Mouse (Mus musculus) adrenal gland, postnatal 36 days (tissue): Measurements from ENCODE around the gene Tbc1d14. TPM values are rescaled to one million over a fixed set of nuclear protein-coding genes. Genes with fewer than 3 reads are reported as not detected.

Source experiments
- DNase-seq, 2 experiments: peaks; one replicate each; pipeline ENCODE4 v3.0.0; 2021; ENCODE audit warnings: mixed read lengths in 1 of 2
- total RNA-seq, 2 experiments: library from RNA; stranded (reverse); gene quantifications; 2 replicates each; pipeline ENCODE4 v1.2.3; 2021

The Tbc1d14 gene
- total RNA-seq, 2 experiments from 2014 or later = 41.5 to 44.9 TPM

DNA sequence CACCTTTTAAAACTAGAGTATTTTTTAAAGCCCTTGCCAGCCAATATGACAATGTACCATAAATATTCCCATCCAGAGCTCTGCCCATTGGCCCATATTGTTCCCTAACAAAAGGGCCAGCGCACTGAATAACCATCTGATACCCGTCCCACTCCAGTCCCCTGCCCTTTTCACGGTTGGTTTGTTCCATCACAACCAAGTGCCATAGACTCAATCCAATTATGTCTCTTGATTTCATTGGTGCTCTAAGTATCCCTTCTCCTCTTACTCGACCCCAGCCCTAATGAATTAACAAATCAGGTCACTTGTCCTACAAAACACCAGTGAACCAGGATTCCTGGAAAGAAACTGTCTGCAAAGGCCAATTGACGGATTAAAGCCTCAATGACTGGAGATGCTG lies 129.7 kb downstream of the Tbc1d14 start:
- DNase-seq = no peak

DNA sequence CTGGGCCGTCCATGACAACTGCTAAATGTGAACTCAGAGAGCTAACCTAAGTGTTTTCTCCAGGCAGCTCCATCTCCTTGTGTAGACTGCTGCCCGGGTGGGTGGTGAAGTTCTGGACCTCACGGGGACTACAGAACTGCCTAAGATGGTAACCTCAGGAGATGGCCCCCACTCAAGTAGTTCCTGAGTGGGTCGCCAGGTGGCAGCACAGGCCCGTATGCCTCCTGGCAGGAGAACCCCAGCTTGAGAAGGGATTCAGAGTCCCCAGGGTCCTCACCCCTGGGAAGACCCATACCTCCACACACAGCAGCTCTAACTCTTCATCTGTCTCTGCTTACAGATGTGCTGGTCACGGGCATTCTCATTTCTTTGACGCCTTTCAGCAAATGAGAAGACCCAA lies 130.3 kb downstream of the Tbc1d14 start:
- peak; percentile 86 to 90 for DNase-seq

DNA sequence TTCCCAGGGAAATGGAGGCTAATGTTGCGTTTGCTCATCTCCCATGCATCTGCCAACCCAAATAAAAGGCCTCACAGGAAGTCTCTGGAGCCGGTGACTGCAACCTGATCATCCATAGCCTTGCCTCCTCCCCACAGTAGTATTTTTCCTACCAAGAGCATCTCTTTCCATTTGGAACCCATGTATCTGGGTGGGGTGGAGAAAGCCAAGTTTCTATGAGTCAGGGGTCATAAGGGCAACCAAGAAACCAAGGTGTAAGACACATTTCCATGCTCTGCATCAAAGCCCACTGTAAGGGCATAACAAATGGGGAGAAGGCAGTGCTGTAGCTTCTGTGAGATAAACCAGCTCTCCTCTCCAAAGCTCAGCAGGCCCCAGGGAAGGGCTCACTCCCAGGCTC lies 131.8 kb downstream of the Tbc1d14 start:
- DNase-seq = no peak

DNA sequence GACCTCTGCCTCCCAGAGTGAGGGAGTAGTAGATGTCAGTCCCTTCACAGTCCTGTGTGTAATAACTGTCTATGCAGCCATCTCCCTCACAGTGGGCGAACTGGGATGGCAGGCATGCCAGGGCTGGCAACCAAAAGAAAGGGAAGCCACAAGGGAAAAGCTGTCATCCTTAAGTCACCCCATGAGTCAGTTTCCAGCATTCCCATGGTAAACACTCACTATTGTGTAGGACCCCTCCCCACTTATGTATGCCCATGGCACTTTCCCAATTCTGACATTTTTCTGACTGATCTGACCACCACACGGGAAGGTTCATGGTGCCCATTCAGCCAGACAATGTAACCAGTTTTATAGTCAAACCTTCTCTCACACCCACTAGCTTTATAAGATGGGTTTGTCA lies 132.4 kb downstream of the Tbc1d14 start:
- DNase-seq = no peak

DNA sequence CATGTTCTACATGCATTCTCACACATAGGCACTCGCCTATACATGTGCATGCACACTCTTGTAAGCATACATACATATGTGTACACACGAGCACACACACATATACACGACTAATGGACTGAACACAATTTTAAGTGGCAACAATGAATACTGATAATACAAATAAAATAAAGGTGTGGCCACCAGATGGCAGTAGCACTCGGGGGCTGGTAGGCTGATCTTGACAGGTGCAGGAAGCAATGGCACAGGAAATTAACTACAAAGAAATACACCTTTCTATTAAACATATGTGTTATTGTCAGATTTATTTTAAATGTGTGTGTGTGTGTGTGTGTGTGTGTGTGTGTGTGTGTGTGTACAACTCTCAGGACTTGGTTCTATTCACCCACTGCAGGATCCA lies 134.2 kb downstream of the Tbc1d14 start:
- DNase-seq = peak; percentile 40 to 61

DNA sequence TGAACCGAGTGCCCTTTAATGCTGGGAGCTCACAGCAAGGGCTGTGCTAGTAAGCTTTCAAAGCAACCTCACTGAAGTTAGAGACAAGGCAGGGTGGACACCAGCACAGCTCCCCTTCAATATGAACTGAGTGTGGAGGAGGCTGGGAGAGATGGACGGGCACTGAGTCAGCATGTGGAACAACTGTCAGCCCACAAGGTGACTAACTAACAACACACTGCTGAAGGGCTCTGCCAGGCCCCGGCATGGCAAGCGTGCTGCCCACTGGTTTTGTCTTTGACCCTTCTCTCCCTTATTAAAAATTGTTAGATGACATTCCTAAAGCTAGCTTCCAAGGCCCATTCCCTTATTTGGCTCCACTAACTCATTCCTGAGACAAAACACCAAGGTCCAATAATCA lies 135.4 kb downstream of the Tbc1d14 start:
- DNase-seq = peak; percentile 59 to 61

DNA sequence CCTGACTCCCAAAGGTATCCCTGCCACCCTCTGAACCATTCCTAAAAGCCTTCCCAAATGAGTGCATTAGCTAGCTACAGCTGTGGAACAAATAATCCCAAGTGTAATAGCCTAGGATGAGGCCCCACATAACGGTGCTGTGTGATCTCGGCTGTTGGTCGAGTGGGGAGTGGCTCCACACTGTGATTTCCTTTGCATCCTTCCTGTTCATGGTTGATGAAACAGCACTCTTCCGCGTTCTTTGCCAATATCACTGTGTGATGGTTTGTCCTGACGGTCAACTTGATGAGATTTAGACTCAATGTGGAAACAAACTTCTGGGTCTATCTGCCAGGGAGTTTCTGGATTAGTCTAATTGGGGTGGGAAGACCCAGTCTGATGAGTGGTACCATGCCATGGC lies 140.3 kb downstream of the Tbc1d14 start:
- no peak for DNase-seq

DNA sequence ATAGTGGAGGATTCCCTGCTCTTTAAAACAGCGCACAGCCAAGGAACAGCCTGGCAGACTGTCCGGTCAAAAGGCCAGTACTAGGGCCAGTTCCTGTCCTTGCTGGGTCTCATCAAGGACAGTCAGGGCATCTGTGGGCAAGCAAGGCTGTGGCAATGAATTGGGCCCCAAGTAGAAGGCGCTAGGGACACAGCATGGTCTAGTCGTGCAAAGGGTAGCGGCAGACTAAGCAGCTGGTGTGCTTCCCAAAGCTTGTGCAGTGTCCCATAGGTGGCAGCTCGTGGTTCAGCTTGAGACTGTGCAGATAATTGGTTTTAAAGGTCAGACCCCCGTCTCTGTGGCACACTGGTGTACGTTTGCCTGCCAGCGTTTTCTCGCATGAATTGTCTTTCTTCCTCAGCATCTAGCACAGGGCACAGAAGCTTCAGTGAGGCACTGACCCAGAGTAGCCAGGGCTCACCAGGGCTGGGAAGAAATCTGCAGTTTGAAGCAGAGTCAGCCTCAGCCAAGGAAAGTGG lies 141.1 kb downstream of the Tbc1d14 start:
- DNase-seq = peak in 1 of 2 experiments; percentile 31

DNA sequence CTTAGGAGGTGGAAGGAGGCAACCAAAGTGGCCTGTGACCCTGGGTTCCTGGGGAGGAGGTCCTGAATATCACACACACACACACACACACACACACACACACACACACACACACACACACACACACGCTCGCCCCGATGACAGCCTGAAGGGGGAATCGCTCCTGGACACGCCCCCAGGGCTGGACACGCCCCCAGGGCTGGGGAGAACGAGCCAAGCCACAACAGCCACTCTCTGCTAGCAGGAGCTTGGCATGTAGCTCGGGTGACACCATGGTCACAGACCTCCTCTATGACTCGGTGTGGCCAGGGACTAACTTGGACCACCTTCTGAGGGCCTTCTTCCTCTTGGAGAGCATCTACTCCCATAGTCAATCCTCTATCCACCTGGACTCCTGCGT lies 142.0 kb downstream of the Tbc1d14 start:
- DNase-seq = peak; percentile 58 to 66

DNA sequence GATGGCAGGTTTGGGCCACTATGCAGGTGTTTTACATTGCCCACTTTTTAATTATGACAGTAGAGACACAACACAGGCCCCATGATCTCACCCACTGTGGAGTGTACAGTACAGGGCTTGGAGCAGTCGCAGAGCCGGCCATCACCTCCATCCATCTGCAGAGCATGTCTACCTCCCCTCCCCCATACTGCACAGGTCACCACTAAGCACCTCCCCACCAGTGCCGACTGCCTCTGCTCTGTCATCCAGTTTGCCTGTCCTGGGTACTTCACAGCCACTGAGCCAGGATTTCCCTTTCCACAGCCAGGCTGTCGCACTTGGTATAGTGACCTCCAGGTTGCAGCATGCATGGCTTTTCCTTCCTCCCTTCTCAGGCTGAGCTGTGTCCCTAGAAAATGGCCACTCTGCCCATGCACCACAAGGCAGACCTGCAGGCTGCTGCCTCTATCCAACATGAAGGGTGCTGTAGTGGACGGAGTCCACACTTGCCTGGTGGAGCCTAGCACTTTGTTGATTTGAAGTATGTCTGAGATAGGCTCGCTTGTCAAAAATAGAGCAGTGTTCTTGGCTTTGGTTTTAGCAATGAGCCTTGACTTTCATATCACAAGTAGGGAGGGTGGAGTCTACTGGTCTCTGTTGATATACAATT lies 143.2 kb downstream of the Tbc1d14 start:
- peak in 1 of 2 experiments; percentile 25 for DNase-seq

DNA sequence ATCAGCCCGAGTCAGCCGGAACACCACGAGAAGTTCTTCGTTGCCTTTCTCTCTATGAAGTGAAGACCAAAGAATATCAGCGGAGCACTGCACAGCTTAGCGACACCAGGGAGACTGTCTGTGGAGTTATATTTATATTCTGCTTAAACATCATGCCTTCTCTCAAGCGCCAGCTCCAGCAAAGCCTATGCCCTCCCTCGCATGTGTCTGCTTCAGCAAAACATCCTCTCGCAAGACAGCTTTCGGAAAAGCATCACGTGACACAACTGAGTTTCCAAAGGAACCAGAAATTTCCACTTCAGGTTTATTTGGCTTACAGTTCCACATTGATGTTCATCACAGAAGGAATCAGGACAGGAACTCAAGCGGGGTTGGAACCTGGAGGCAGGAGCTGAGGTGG lies 145.2 kb downstream of the Tbc1d14 start:
- DNase-seq = no peak

DNA sequence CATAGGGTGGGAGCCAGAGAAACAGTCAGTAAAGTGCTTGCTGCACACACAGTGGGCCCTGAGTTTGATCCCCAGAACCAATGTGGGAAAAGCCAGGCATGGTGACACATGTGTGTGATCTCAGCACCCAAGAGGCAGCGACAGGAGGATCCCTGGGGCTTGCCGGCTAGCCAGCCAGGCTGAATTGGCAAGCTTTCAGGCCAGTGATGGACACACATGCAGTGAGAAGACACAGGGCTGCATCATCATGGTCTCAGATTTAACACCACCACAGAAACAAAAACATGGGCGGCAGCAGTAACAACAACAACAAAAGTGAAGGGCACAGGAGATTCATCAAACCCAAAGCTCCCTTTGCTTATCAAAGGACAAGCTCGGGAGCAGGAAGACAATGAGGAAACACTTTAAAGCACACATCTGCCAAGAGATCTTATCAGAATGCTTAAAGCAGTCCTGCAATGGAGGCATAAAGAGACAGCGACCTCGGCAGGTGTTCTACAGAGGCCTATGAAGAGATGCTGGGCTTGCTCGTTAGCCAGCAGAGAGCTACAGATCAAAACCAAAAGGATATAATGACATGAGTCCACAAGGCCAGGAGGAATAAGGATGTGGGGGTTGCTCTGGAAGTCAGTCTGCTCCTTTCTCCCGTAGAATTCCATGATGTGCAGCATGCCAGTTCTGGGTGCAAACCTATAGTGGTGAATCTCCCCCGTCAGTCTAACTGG lies 146.7 kb downstream of the Tbc1d14 start:
- DNase-seq = peak; percentile 36 to 38

DNA sequence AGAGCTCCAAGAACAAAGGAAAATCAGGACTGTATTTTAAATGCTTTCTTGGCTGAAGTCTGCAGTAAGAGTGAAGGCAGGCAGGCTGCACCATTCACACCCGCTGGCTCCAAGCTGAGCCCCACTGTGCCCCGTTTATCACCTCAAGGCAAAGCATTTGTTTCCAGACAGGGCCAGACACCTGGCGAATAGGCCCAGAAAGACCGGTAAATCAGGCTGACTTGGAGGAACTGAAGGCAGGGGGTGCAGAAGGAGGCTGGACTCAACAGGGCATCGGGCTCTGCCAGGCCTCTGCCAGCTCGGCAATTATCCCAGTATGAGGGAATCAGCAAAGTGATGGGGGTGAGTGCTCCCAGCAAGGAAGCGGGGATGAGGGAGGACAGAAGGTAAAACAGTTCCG lies 148.0 kb downstream of the Tbc1d14 start:
- DNase-seq = no peak

DNA sequence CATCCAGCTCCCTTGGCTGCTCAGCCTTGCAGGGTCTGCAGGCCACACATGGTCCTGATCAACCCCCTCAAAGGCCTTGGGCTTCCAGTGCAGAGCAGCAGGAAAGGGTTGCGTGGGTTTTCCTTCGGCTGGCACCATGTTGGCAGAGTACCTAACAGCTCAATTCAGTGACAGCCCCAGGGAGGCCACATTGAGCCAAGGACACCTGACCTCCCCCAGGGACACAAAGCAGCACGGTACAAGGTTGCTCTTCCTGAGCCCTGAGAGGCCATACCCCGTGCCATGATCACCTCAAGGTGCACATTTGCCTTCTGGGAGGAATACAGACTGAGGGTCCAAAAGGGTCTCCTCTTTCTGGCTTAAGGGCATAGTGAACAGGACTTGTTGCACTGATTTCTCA lies 148.5 kb downstream of the Tbc1d14 start:
- peak; percentile 58 to 59 for DNase-seq

DNA sequence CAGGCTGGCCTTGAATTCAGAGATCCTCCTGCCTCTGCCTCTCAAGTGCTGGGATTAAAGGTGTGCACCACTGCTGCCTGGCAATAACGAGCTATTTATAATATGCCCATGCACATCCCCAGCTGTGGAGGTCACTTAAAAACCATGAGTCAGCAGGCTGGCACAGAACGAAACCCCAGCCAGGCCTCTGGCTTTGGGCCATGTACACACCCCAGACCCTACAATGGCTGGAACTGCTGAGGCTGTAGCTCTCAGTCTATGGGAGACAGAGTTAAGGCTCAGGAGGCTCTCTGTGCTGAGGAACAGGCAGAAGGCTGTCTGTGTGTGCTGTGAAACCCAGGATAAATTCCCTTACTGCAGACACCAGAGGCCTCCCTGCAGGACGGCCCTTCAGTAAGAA lies 152.3 kb downstream of the Tbc1d14 start:
- DNase-seq = peak; percentile 71 to 72

Other genes starting within 250 kb of the Tbc1d14 start
- 10 to 100 TPM; 13.9 to 24.5 TPM for gene Sorcs2, start 195.1 kb downstream of the Tbc1d14 start, total RNA-seq
- gene Grpel1, start 128.3 kb downstream of the Tbc1d14 start, total RNA-seq = 10 to 100 TPM; 76.8 to 79.5 TPM
- gene Tada2b, start 109.0 kb downstream of the Tbc1d14 start, total RNA-seq = 10 to 100 TPM; 33.7 to 40.7 TPM
- gene Ccdc96, start 108.7 kb downstream of the Tbc1d14 start, total RNA-seq = under 1 TPM; 0.33 to 0.46 TPM
- 10 to 100 TPM; 56.4 to 66.5 TPM for gene D5Ertd579e, start 102.7 kb upstream of the Tbc1d14 start, total RNA-seq
- gene Bloc1s4, start 155.4 kb upstream of the Tbc1d14 start, total RNA-seq = 10 to 100 TPM; 31.7 to 32.5 TPM
- 100 to 1,000 TPM; 671 to 795 TPM for gene Mrfap1, start 203.5 kb upstream of the Tbc1d14 start, total RNA-seq
- gene Man2b2, start 237.4 kb upstream of the Tbc1d14 start, total RNA-seq = 10 to 100 TPM; 51.1 to 52.1 TPM